Mouse (Mus musculus) testis, postnatal 10 days (tissue): Measurements from ENCODE around the gene Olfr743.
"Not testable (repeated sequence)": the region's sequence is repeated elsewhere in the genome, so short reads cannot be mapped to it uniquely, and the experiment has no call there.

Experiments
- DNase-seq: peaks from one replicate; pipeline ENCODE4 v3.0.0; 2021; ENCODE audit warnings: low spot score

Olfr743 gene

GRCm38 (mm10) chr14:50521539-50521938, at the start of gene Olfr743:
Gene Olfr743 (plus strand): TSS chr14:50521839.
- no peak for DNase-seq

- no peak for DNase-seq
Observed at GRCm38 (mm10) chr14:50472438-50472837, 49.2 kb upstream of the Olfr743 start, which contains the start of gene Olfr741. Gene Olfr741 (plus strand): TSS chr14:50472738.

DNA sequence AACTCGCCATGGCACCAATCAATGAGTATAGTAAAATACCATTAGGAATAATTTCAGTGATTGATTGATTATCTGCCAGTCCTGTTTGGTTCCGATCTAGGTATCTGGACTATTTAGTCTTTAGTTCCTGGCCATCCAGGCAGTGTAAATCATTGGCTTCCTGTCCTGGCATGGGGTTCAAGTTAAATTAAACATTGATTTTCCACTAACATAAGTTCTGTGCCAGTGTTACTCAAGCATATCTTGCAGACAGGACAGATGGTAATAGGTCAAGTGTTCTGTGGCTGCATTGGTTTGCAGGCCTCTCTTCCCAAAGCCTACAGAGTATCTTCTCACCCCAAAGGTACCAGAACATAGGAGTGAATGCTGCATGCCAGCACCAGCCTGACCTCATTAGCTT, 43.2 kb upstream of the Olfr743 start:
- DNase-seq, result no peak

DNA sequence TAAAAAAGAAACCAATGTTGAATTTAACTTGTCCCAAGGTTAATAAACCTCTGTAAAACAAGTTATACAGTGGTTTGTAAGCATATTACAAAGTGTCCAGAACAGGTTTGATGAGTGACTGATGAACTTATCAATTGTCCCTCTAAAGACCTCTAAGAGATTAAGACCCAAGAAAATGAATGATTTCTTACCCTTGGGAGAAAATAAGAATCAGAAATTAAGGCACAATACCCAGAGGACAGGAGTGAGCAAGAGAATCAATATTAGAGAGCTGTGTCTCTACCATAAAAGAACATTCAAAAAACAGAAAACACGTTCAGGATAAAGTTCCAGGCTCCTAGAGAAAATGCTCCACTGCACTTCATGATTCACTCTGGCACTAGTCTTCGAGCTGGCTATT, 18.3 kb upstream of the Olfr743 start, which contains the start of gene Olfr742:
TSS of gene Olfr742 (plus strand) at position 301 of the 400 bp plus-strand sequence.
- DNase-seq, result no peak

GRCm38 (mm10) chr14:50552734-50553133, 31.1 kb downstream of the Olfr743 start:
- no peak for DNase-seq

- not testable (repeated sequence) for DNase-seq
Observed at GRCm38 (mm10) chr14:50573056-50573455, 51.4 kb downstream of the Olfr743 start.
